In the genomic region with DNA sequence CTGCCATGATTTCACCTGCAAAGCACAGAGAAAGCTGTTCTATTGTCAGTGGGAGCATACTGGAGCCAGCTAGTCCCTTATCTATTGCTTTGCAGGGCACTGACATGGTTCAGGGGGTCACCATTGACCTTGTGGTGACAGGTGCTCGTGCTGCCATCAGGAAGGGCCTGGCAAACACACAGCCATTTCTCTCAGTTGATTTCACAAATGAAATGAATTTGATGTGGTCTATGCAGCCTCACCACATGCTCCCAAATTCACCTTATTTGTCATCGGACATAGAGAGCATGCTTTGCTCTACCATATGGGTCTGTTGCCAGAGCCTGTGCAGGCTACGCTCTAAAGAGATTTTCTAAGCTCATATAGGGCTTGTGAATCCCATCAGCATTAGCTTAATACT, we compare ENCODE assay signal across 19 mouse cellular contexts.
DNase-seq lines count a peak whose midpoint lies in the region; ATAC-seq lines count a peak whose summit lies in the region.
"Had no signal": no experiment of that assay in that cellular context is flagged by ENCODE, and none has a peak within 500 bp of the region (broad histone marks: within the 10 kb centered on the region; RNA-seq: fewer than 3 reads in every experiment).

No protein-coding gene starts in this region.

- intact Hi-C loops in left cerebral cortex, postnatal 4 days (cut with DNase I), result no loop called here
- intact Hi-C loops in left cerebral cortex, postnatal 36 days (cut with DNase I), result no loop called here

- DNase-seq in cerebellum, adult 9-10 months, result no peak
- DNase-seq in cerebellum, postnatal 10 days, result peak; percentile 71 to 79
- DNase-seq in cerebellum, adult 18-20 months, result no peak
- DNase-seq in left cerebral cortex, postnatal 4 days, result peak; percentile 51
- DNase-seq in left cerebral cortex, postnatal 36 days (ENCODE audit: low spot score in 2 of 2), result no peak
- DNase-seq in cerebellum, postnatal 14 days, result peak; percentile 47 to 59
- no peak for DNase-seq in retina, embryonic 14.5 days (ENCODE audit: low spot score)
- DNase-seq: adrenal gland, adult 8-10 months; adrenal gland, postnatal 25 days; embryo, embryonic 11 days; gastrocnemius, postnatal 10 days; gastrocnemius, postnatal 36 days; kidney, adult 11 months; kidney, adult 8-10 months had no signal

- peak; percentile 58; the same call in 1 of the 2 replicates for ATAC-seq in cerebellum, adult (ENCODE audit: insufficient number of reproducible peaks, low FRiP score, low TSS enrichment)
- ATAC-seq: activated CD4-positive, CD25-positive, alpha-beta regulatory T cell, adult 4 months; forebrain, embryonic 13.5 days; forebrain, embryonic 16.5 days; intestine, embryonic 15.5 days had no signal

Comparison
In these comparisons a context has a peak if more than half of its experiments do, and no peak if none do; other contexts are left out.
1. DNase-seq: peak in cerebellum, postnatal 10 days (2 of 2), left cerebral cortex, postnatal 4 days (single experiment) and cerebellum, postnatal 14 days (2 of 2); none in cerebellum, adult 9-10 months (single experiment), cerebellum, adult 18-20 months (0 of 2), left cerebral cortex, postnatal 36 days (0 of 2) and retina, embryonic 14.5 days (single experiment).